Mouse (Mus musculus) megakaryocyte, embryonic 14.5 days (primary cell): Measurements from ENCODE around the gene Pgs1.
A peak's percentile ranks its signal among the peaks of the same experiment; 100 is the strongest.

ENCODE experiments used
- FLI1 ChIP-seq: IDR thresholded peaks from 2 replicates; pipeline ENCODE4 v1.6.1; 2012; ENCODE audit warnings: low read length, inconsistent platforms, mixed read lengths
- GATA1 ChIP-seq: IDR thresholded peaks from 3 replicates; pipeline ENCODE4 v1.6.1; 2012; ENCODE audit warnings: mixed read lengths, low read length, inconsistent platforms, borderline replicate concordance

- 0 out of 3 replicates have a peak, but pooled peaks have one; percentile 11 for TF ChIP-seq GATA1
- TF ChIP-seq FLI1: no peak
These were observed 46.3 kb upstream of the Pgs1 start for GRCm38 (mm10) chr11:117939741-117940285.
